Mouse (Mus musculus): ENCODE data around the gene Lyst. TPM values are rescaled to one million over a fixed set of nuclear protein-coding genes. Genes with fewer than 3 reads are reported as not detected.

Gene Lyst
- polyA plus RNA-seq, 1 experiment from 2014 or later: 2.6 TPM

DNA sequence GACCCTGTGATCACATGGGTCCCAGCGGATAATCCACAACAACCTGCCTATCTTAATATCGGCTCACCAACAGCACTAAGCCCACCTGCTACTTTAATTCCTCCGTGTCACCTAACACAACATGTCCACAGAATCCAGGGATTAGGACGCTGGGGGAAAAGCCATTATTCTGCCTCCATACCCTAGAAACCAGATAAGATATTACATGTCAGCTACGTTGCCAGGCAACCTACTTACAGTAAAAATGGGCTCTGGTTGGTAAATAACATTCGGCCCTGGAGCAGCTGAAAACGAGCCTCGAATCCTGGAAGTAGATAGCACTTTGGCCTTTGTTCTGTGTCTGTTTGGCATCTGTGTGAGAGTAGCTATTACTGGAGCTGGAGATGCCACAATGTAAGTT, 208.6 kb downstream of the Lyst start:
- no peak for ATAC-seq (ENCODE audit: low FRiP score, low TSS enrichment)
- Histone ChIP-seq H3K9me3 (ENCODE audit: control insufficient read depth, low read length) (no peaks in the 10 kb centered on the region), H3K27ac (replicated peaks) (no peak overlapping the region), H3K27me3 (ENCODE audit: control insufficient read depth, insufficient read depth, low read length) (no peaks in the 10 kb centered on the region), H3K4me2 (replicated peaks; ENCODE audit: low read depth) (no peak overlapping the region), H3K4me3 (ENCODE audit: low read depth, low read length) (no peak overlapping the region), H3K36me3 (ENCODE audit: control insufficient read depth, insufficient read depth, low read length) (no peaks in the 10 kb centered on the region), H3K4me1 (replicated peaks; ENCODE audit: control insufficient read depth, insufficient read depth) (no peaks in the 10 kb centered on the region), H3K9ac (ENCODE audit: low read length) (no peak overlapping the region)
- WGBS: 74% methylated on average over 8 of the region's 8 CpGs
- TF ChIP-seq EP300 (optimal IDR thresholded peaks at IDR 0.05) (no peak), CTCF (IDR thresholded peaks at IDR 0.05; ENCODE audit: low read depth) (no peak)
- no peak for DNase-seq (ENCODE audit: low spot score)

DNA sequence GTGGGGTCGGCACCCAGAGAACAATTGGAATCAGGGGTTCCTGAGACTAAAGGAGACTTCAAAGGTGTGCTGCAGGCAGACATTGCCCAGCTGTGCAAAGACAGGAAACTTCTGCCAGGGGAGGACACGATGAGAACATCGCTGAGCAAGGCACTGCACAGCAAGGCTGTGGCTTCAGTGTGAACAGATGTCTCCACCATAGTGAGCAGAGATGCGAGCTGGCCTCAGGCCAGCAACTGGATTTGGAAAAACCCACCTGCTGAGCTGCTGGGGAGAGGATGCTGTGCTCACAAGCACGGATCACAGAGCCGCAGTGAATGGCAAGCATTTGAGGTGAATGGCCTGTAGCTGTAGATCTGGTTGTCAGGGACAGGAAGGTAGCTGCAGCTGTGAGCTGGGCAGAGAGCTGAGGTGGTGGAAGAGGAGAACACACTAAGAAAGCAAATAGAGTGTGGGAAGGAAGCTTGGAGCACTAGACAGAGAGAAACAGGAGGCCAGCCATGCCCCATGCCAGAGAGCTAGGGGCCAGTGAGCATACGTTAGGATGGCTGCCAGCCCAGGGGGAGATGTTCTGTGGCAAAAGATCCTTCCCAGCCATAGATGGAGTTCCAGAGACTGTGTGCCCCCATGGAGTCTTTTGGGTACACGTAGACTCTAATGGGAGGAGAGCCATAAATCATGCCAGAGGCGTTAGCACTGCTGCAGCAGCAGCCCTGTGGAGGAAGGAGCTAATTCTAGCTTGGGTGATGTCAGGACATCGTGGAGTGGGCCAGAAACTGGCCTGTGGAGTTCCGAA, 218.3 kb downstream of the Lyst start:
- Histone ChIP-seq H3K36me3 (ENCODE audit: control insufficient read depth, insufficient read depth, low read length) (no peaks in the 10 kb centered on the region), H3K4me1 (replicated peaks; ENCODE audit: control insufficient read depth, insufficient read depth) (no peaks in the 10 kb centered on the region), H3K27me3 (ENCODE audit: control insufficient read depth, insufficient read depth, low read length) (no peaks in the 10 kb centered on the region), H3K4me3 (ENCODE audit: low read depth, low read length) (no peak overlapping the region), H3K4me2 (replicated peaks; ENCODE audit: low read depth) (no peak overlapping the region), H3K9me3 (ENCODE audit: control insufficient read depth, low read length) (no peaks in the 10 kb centered on the region), H3K9ac (ENCODE audit: low read length) (no peak overlapping the region), H3K27ac (replicated peaks) (no peak overlapping the region)
- TF ChIP-seq EP300 (optimal IDR thresholded peaks at IDR 0.05) (no peak), CTCF (IDR thresholded peaks at IDR 0.05; ENCODE audit: low read depth) (no peak)
- no peak; the same call in 1 of the 2 replicates for ATAC-seq (ENCODE audit: low FRiP score, low TSS enrichment)
- WGBS: 22% methylated on average over 11 of the region's 11 CpGs
- no peak for DNase-seq (ENCODE audit: low spot score)

DNA sequence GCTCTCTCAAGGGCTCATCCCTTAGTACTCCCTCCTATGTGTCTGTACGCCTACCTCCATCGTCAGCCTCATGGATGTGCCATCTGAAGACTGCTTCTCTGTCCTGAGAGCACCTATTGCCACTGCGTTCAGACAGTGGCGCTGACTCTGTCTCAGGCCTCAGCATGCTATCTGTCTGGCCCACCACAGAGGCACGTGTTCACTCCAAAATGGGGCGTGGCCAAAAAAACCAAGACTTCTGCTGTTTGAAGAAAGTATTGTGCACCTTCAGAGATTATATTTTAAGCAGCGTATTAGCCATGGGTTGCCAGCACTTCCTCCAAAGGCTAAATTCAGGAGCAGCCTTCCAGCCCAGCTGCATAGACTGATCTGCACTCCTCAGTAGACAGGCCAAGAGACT, 220.7 kb downstream of the Lyst start:
- no peaks in the 10 kb centered on the region for H3K9me3 ChIP-seq (ENCODE audit: control insufficient read depth, low read length)
- ATAC-seq (ENCODE audit: low FRiP score, low TSS enrichment): no peak
- no peak for DNase-seq (ENCODE audit: low spot score)
- H3K9ac ChIP-seq (ENCODE audit: low read length): no peak overlapping the region
- no peak overlapping the region for H3K27ac ChIP-seq (replicated peaks)
- TF ChIP-seq CTCF (IDR thresholded peaks at IDR 0.05; ENCODE audit: low read depth): no peak
- TF ChIP-seq EP300 (optimal IDR thresholded peaks at IDR 0.05): no peak
- no peaks in the 10 kb centered on the region for H3K27me3 ChIP-seq (ENCODE audit: control insufficient read depth, insufficient read depth, low read length)
- H3K4me3 ChIP-seq (ENCODE audit: low read depth, low read length): no peak overlapping the region
- H3K36me3 ChIP-seq (ENCODE audit: control insufficient read depth, insufficient read depth, low read length): no peaks in the 10 kb centered on the region
- no peak overlapping the region for H3K4me2 ChIP-seq (replicated peaks; ENCODE audit: low read depth)
- 67% methylated on average over 7 of the region's 7 CpGs for WGBS
- no peaks in the 10 kb centered on the region for H3K4me1 ChIP-seq (replicated peaks; ENCODE audit: control insufficient read depth, insufficient read depth)

DNA sequence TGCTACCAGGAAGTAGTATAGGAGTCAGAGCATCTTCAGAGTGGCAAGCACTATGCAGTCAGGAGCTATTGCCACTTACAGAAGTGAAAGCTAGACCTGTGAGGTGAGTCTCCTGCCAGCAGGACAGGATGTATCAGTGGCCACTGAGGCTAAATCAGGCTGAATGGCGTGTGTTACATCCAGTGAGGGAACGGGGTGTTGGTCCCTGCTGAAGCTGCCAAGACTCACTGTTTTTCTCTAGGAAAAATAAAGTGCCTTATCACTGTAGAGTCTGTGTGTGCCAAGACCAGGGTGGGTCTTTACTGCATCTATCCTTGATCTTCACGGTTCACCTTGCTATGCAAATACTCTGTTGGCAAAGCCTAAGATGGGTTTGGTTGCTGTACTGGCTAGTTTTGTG, 228.5 kb downstream of the Lyst start:
- H3K27ac ChIP-seq (replicated peaks): no peak overlapping the region
- WGBS: 68% methylated on average over 3 of the region's 3 CpGs
- no peak for ATAC-seq (ENCODE audit: low FRiP score, low TSS enrichment)
- no peak for DNase-seq (ENCODE audit: low spot score)
- no peaks in the 10 kb centered on the region for H3K36me3 ChIP-seq (ENCODE audit: control insufficient read depth, insufficient read depth, low read length)
- H3K4me1 ChIP-seq (replicated peaks; ENCODE audit: control insufficient read depth, insufficient read depth): no peaks in the 10 kb centered on the region
- H3K4me3 ChIP-seq (ENCODE audit: low read depth, low read length): no peak overlapping the region
- H3K9me3 ChIP-seq (ENCODE audit: control insufficient read depth, low read length): no peaks in the 10 kb centered on the region
- H3K9ac ChIP-seq (ENCODE audit: low read length): no peak overlapping the region
- TF ChIP-seq EP300 (optimal IDR thresholded peaks at IDR 0.05): no peak
- no peak for TF ChIP-seq CTCF (IDR thresholded peaks at IDR 0.05; ENCODE audit: low read depth)
- no peaks in the 10 kb centered on the region for H3K27me3 ChIP-seq (ENCODE audit: control insufficient read depth, insufficient read depth, low read length)
- no peak overlapping the region for H3K4me2 ChIP-seq (replicated peaks; ENCODE audit: low read depth)

DNA sequence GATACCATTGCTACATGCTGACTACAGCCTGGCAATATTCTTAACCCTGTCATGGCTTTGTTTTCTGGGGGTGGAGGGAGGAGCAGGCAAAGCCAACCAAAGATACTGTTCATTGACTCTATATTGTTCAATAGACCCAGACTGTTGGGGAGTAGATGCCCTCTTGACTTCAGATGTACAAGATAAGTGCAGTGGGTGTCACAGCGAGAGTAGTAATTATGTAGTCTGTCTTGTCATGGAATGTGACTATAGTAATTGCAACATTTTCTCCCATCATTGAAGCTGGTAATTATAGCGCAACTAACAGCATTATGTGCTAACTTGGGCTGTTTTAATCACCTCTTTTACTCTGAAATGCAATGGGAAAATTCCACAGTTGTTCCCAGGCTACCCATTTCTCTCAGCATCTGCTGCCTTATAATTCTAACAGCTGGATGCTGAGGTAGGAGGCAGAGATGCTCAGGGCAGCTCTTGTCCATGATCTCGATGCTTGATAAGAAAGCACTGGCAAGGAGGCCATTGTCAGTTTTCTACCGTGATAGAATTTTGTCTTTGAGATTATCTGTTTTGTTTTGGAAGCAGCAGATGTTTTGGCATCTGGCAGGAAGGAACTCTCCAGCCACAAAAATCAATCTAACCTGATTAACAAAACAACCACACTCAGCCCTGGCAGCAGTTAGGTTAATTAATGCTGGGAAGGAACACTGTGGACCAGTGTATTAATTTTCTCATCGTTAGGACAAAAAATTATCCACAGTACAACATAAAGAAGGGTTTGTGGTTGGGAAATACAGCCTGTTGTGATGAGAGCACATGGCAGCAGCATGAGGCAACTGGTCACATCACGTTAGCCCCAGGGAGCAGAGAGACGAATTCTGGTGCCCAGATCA, 230.3 kb downstream of the Lyst start:
- no peaks in the 10 kb centered on the region for H3K4me1 ChIP-seq (replicated peaks; ENCODE audit: control insufficient read depth, insufficient read depth)
- H3K4me3 ChIP-seq (ENCODE audit: low read depth, low read length): no peak overlapping the region
- 74% methylated on average over 7 of the region's 7 CpGs for WGBS
- H3K27ac ChIP-seq (replicated peaks): no peak overlapping the region
- TF ChIP-seq CTCF (IDR thresholded peaks at IDR 0.05; ENCODE audit: low read depth) (no peak), EP300 (optimal IDR thresholded peaks at IDR 0.05) (no peak)
- no peak overlapping the region for H3K9ac ChIP-seq (ENCODE audit: low read length)
- no peaks in the 10 kb centered on the region for H3K27me3 ChIP-seq (ENCODE audit: control insufficient read depth, insufficient read depth, low read length)
- ATAC-seq (ENCODE audit: low FRiP score, low TSS enrichment) (no peak), DNase-seq (ENCODE audit: low spot score) (no peak)
- H3K4me2 ChIP-seq (replicated peaks; ENCODE audit: low read depth): no peak overlapping the region
- no peaks in the 10 kb centered on the region for H3K36me3 ChIP-seq (ENCODE audit: control insufficient read depth, insufficient read depth, low read length)
- H3K9me3 ChIP-seq (ENCODE audit: control insufficient read depth, low read length): no peaks in the 10 kb centered on the region

DNA sequence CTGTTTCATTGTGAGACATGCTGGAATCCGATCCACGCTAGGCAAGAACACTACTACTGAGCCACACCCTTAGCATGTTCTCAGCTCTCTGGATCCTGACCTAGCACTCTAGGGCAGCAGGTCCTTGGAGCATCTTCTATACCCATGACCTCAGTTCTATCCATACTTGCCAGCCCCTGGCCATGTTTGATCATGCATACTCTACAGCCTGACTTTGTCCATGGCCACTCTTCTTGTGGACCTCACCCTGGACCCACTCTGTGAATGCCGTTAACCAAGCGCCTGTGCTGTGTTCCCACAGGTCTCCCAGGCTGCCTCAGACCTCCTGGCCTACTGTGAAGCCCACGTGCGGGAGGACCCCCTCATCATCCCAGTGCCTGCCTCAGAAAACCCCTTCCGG, 234.7 kb downstream of the Lyst start:
- Histone ChIP-seq H3K9me3 (ENCODE audit: control insufficient read depth, low read length) (no peaks in the 10 kb centered on the region), H3K4me1 (replicated peaks; ENCODE audit: control insufficient read depth, insufficient read depth) (no peaks in the 10 kb centered on the region), H3K27me3 (ENCODE audit: control insufficient read depth, insufficient read depth, low read length) (no peaks in the 10 kb centered on the region), H3K27ac (replicated peaks) (no peak overlapping the region), H3K36me3 (ENCODE audit: control insufficient read depth, insufficient read depth, low read length) (no peaks in the 10 kb centered on the region), H3K4me3 (ENCODE audit: low read depth, low read length) (no peak overlapping the region), H3K4me2 (replicated peaks; ENCODE audit: low read depth) (no peak overlapping the region), H3K9ac (ENCODE audit: low read length) (no peak overlapping the region)
- DNase-seq (ENCODE audit: low spot score) (no peak), ATAC-seq (ENCODE audit: low FRiP score, low TSS enrichment) (no peak)
- TF ChIP-seq CTCF (IDR thresholded peaks at IDR 0.05; ENCODE audit: low read depth): no peak
- no peak for TF ChIP-seq EP300 (optimal IDR thresholded peaks at IDR 0.05)
- WGBS: 83% methylated on average over 7 of the region's 7 CpGs

Data from stomach, postnatal 0 days (tissue).